Mouse (Mus musculus) lung, embryonic 14.5 days (tissue): ENCODE data around the gene Cobll1. TPM values are rescaled to one million over a fixed set of nuclear protein-coding genes. Genes with fewer than 3 reads are reported as not detected.

Experiments used
- ATAC-seq: fragments of 200-750 bp; cut with Nextera tagmentation; 2 replicates; pipeline ENCODE4 v1.8.0; 2017; ENCODE audit warnings: mild to moderate bottlenecking, moderate TSS enrichment, moderate library complexity; ENCODE audit not compliant: insufficient read depth
- DNase-seq: peaks from one replicate; pipeline ENCODE4 v3.0.0-alpha.2; 2015
- H3K27ac ChIP-seq: fragments of 300-500 bp; sonication (generic); 2 replicates; pipeline ENCODE4 v1.5.1; 2014; ENCODE audit warnings: low read depth, mild to moderate bottlenecking, moderate library complexity
- H3K27me3 ChIP-seq: fragments of 300-500 bp; sonication (generic); 2 replicates; pipeline ENCODE4 v1.6.1; 2014; ENCODE audit warnings: low read length, control low read depth; ENCODE audit not compliant: insufficient read depth
- H3K36me3 ChIP-seq: fragments of 300-500 bp; sonication (generic); 2 replicates; pipeline ENCODE4 v1.6.1; 2014; ENCODE audit warnings: control low read depth; ENCODE audit not compliant: insufficient read depth
- H3K4me1 ChIP-seq: fragments of 300-500 bp; sonication (generic); 2 replicates; pipeline ENCODE4 v1.6.1; 2014; ENCODE audit warnings: antibody characterized with exemption, control low read depth; ENCODE audit not compliant: insufficient read depth
- H3K4me2 ChIP-seq: fragments of 300-500 bp; sonication (generic); 2 replicates; pipeline ENCODE4 v1.6.1; 2014; ENCODE audit warnings: mild to moderate bottlenecking
- H3K4me3 ChIP-seq: fragments of 300-500 bp; sonication (generic); 2 replicates; pipeline ENCODE4 v1.5.1; 2014; ENCODE audit warnings: low read depth, low read length
- H3K9ac ChIP-seq: fragments of 300-500 bp; sonication (generic); 2 replicates; pipeline ENCODE4 v1.6.1; 2014
- H3K9me3 ChIP-seq: fragments of 300-500 bp; sonication (generic); 2 replicates; pipeline ENCODE4 v1.6.1; 2016; ENCODE audit warnings: low read depth, low read length, control low read depth
- CTCF ChIP-seq: IDR thresholded peaks from 2 replicates; pipeline ENCODE4 v1.5.1; 2016; ENCODE audit warnings: antibody characterized with exemption, low read depth
- WGBS: fragments of 180-500 bp; shearing (Covaris S2); extraction: QIAGEN DNeasy Blood & Tissue Kit; methylation state at CpG from one replicate; pipeline ENCODE4 v1.1.7; 2014; 5-methylcytosine and 5-hydroxymethylcytosine counted together
- polyA plus RNA-seq: library from polyadenylated mRNA; unstranded; fragments of >200 nt; fragmentation: Nextera tagmentation; extraction: Ambion mirVana; gene quantifications from 2 replicates; pipeline ENCODE4 v1.2.1, GENCODE M21; 2014

Cobll1 gene
- polyA plus RNA-seq, 1 experiment from 2014 or later: 10.7 TPM

DNA sequence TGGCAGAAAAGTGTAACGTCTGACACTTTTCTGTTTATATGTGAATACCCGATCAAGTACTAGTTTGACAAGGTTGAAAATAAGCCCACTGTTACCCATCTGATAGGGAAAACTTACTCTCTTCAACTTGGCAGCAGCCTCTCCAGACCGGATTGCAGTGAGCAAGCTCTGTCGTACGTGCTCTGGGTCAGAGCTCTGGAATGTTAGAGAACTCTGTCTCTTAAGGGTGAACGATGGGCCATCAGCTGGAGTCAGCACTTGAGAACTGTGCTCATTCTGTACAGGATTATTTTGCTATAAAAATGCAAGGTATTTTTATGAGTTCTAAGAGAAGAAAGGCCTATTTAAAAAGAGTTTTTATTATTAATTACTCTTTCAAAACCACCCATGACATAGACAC, 143.6 kb downstream of the Cobll1 start:
- WGBS: 44% methylated on average over 6 of the region's 6 CpGs
- DNase-seq: peak; percentile 40

GRCm38 (mm10) chr2:65093990-65094389, 145.2 kb downstream of the Cobll1 start:
- H3K9me3 ChIP-seq: no peaks in the 10 kb centered on the region
- DNase-seq (peak; percentile 85), ATAC-seq (peak; percentile 60; the same call in 1 of the 2 replicates)
- no peaks in the 10 kb centered on the region; the same call in 1 of the 2 replicates for H3K4me1 ChIP-seq
- no peak for TF ChIP-seq CTCF
- no peaks in the 10 kb centered on the region for H3K27me3 ChIP-seq
- no peak overlapping the region for H3K9ac ChIP-seq
- no peak overlapping the region for H3K4me2 ChIP-seq
- H3K36me3 ChIP-seq: 0 out of 2 replicates have a peak, but pooled peaks cover under 1% of the 10 kb centered on the region
- WGBS: 49% methylated on average over 2 of the region's 2 CpGs
- H3K27ac ChIP-seq: no peak overlapping the region
- H3K4me3 ChIP-seq: no peak overlapping the region

More for the DNA sequence above, 143.6 kb downstream of the Cobll1 start:
- no peaks in the 10 kb centered on the region for H3K9me3 ChIP-seq
- ATAC-seq: no peak
- H3K9ac ChIP-seq: no peak overlapping the region
- H3K36me3 ChIP-seq: 0 out of 2 replicates have a peak, but pooled peaks cover 3% of the 10 kb centered on the region
- no peak for TF ChIP-seq CTCF
- H3K4me1 ChIP-seq: no peaks in the 10 kb centered on the region; the same call in 1 of the 2 replicates
- no peak overlapping the region for H3K27ac ChIP-seq
- no peaks in the 10 kb centered on the region for H3K27me3 ChIP-seq
- no peak overlapping the region for H3K4me2 ChIP-seq
- H3K4me3 ChIP-seq: no peak overlapping the region

DNA sequence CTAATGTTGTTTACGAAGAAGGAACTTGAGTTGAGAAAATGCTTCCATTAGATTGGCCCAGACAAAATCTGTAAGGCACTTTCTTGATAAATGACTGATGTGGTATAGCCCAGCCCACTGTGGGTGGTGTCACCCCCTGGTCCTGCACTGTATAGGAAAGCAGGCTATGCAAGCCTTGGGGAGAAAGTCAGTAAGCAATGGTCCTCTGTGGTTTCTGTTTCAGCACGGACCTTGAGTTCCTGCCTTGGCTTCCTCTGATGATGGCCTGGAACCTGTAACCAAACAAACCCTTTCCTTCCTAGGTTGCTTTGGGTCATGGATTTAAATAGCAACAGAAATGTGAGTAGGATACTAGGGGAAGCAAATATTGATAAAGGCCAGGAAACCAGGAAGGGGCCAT, 148.2 kb downstream of the Cobll1 start:
- DNase-seq (peak; percentile 31), ATAC-seq (peak; percentile 63; the same call in 1 of the 2 replicates)
- WGBS: 63% methylated on average over 2 of the region's 2 CpGs
- H3K4me3 ChIP-seq: no peak overlapping the region
- no peaks in the 10 kb centered on the region for H3K9me3 ChIP-seq
- H3K36me3 ChIP-seq: no peaks in the 10 kb centered on the region
- H3K4me2 ChIP-seq: no peak overlapping the region
- no peaks in the 10 kb centered on the region for H3K27me3 ChIP-seq
- H3K4me1 ChIP-seq: no peaks in the 10 kb centered on the region; the same call in 1 of the 2 replicates
- H3K27ac ChIP-seq: no peak overlapping the region
- H3K9ac ChIP-seq: no peak overlapping the region
- TF ChIP-seq CTCF: no peak

DNA sequence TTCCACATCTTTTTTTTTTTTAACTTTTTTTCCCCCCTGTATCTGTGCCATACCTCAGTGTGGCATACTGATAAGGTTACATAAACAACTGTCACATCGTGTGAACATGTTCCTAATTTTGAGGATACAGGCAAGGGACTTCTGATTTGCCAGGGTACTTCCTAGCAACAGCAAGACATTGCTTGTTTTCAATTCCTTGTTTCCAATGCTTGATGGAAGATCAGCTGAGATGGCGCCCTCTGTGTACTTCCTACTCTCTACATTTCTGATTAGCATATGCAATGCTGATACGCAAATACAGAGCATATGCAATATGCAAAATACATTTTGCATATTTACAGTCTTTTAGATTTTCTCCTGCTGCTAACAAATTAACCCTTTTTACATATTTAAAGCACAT, 152.0 kb downstream of the Cobll1 start:
- ATAC-seq (no peak), DNase-seq (no peak)
- no peak overlapping the region for H3K4me3 ChIP-seq
- no peaks in the 10 kb centered on the region for H3K27me3 ChIP-seq
- no peaks in the 10 kb centered on the region for H3K4me1 ChIP-seq
- H3K9ac ChIP-seq: no peak overlapping the region
- H3K4me2 ChIP-seq: no peak overlapping the region
- H3K9me3 ChIP-seq: no peaks in the 10 kb centered on the region
- TF ChIP-seq CTCF: no peak
- 62% methylated on average over 3 of the region's 3 CpGs for WGBS
- H3K27ac ChIP-seq: no peak overlapping the region
- H3K36me3 ChIP-seq: no peaks in the 10 kb centered on the region

GRCm38 (mm10) chr2:65083411-65083810, 155.8 kb downstream of the Cobll1 start:
- no peak overlapping the region for H3K4me3 ChIP-seq
- TF ChIP-seq CTCF: no peak
- no peaks in the 10 kb centered on the region for H3K36me3 ChIP-seq
- H3K9me3 ChIP-seq: no peaks in the 10 kb centered on the region
- H3K4me1 ChIP-seq: no peaks in the 10 kb centered on the region
- ATAC-seq (peak; percentile 56), DNase-seq (no peak)
- no peak overlapping the region for H3K27ac ChIP-seq
- no peaks in the 10 kb centered on the region for H3K27me3 ChIP-seq
- no peak overlapping the region for H3K4me2 ChIP-seq
- no peak overlapping the region for H3K9ac ChIP-seq

- WGBS: 65% methylated on average over 3 of the region's 3 CpGs
- no peak overlapping the region for H3K4me3 ChIP-seq
- no peak for ATAC-seq
Observed at GRCm38 (mm10) chr2:65077544-65077943, 161.7 kb downstream of the Cobll1 start.

DNA sequence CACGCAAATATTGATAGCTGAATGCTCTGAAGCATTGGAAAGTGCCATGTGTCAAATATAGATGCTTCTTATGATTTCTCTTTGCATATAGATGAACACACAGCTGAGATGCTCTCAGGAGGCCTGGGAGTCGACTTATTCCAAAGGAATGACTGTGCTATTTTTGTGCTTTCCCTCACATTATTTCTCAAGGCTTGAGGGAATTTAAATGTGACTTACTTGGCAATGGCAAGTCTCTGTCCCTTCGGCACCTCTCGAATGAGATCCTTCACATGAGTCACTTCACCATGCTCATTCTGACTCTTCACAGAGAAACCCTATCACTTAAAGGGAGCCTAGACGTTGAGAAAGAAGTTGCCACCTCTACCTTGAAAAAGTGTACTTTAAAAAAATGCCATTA, 163.4 kb downstream of the Cobll1 start:
- H3K27me3 ChIP-seq: no peaks in the 10 kb centered on the region
- DNase-seq (no peak), ATAC-seq (no peak)
- H3K27ac ChIP-seq: no peak overlapping the region
- no peak overlapping the region for H3K4me3 ChIP-seq
- no peak overlapping the region for H3K9ac ChIP-seq
- no peaks in the 10 kb centered on the region for H3K36me3 ChIP-seq
- H3K4me1 ChIP-seq: no peaks in the 10 kb centered on the region
- H3K4me2 ChIP-seq: no peak overlapping the region
- WGBS: 86% methylated on average over 5 of the region's 5 CpGs
- no peaks in the 10 kb centered on the region for H3K9me3 ChIP-seq
- no peak for TF ChIP-seq CTCF

More at GRCm38 (mm10) chr2:65077544-65077943, 161.7 kb downstream of the Cobll1 start:
- Histone ChIP-seq H3K9ac (no peak overlapping the region), H3K27ac (no peak overlapping the region), H3K9me3 (no peaks in the 10 kb centered on the region), H3K4me2 (no peak overlapping the region), H3K36me3 (no peaks in the 10 kb centered on the region), H3K27me3 (no peaks in the 10 kb centered on the region), H3K4me1 (no peaks in the 10 kb centered on the region)
- no peak for DNase-seq
- TF ChIP-seq CTCF: no peak

- Histone ChIP-seq H3K4me2 (no peak overlapping the region), H3K27ac (no peak overlapping the region), H3K9me3 (no peaks in the 10 kb centered on the region), H3K4me3 (no peak overlapping the region), H3K4me1 (no peaks in the 10 kb centered on the region), H3K27me3 (no peaks in the 10 kb centered on the region), H3K36me3 (no peaks in the 10 kb centered on the region), H3K9ac (no peak overlapping the region)
- DNase-seq: no peak
- no peak for TF ChIP-seq CTCF
- no peak for ATAC-seq
- WGBS: 82% methylated on average over 4 of the region's 4 CpGs
Observed at GRCm38 (mm10) chr2:65075431-65075830, 163.8 kb downstream of the Cobll1 start.
